Mouse (Mus musculus): Measurements from ENCODE around the gene Gm8246.
"Not testable (repeated sequence)": the region's sequence is repeated elsewhere in the genome, so short reads cannot be mapped to it uniquely, and the experiment has no call there.

Gene Gm8246

GRCm38 (mm10) chr14:5477730-5478129, at the start of gene Gm8246:
Gene Gm8246 (minus strand): TSS chr14:5477830.
- not testable (repeated sequence) for DNase-seq (ENCODE audit: low spot score)

GRCm38 (mm10) chr14:5501374-5501773, 23.7 kb upstream of the Gm8246 start, which contains the start of gene Gm3488:
Gene Gm3488 (plus strand): TSS chr14:5501674.
- DNase-seq (ENCODE audit: low spot score) = not testable (repeated sequence)

- not testable (repeated sequence) for DNase-seq (ENCODE audit: low spot score)
Measured at GRCm38 (mm10) chr14:5483907-5484306, 6.3 kb upstream of the Gm8246 start, which contains the start of gene Gm3187. Gene Gm3187 (plus strand): TSS chr14:5484207.

GRCm38 (mm10) chr14:5460469-5460868, 17.2 kb downstream of the Gm8246 start:
- DNase-seq (ENCODE audit: low spot score) = not testable (repeated sequence)

- not testable (repeated sequence) for DNase-seq (ENCODE audit: low spot score)
Measured at GRCm38 (mm10) chr14:5455367-5455766, 22.3 kb downstream of the Gm8246 start, which contains the start of gene Gm3194. Gene Gm3194 (minus strand): TSS chr14:5455467.
